8 mouse cellular contexts compared by ENCODE assay signal in genomic region chr16:45832061-45832746, GRCm38 (mm10).
A peak's percentile ranks its signal among the peaks of the same experiment; 100 is the strongest.
DNase-seq lines count a peak whose midpoint lies in the region; ATAC-seq lines count a peak whose summit lies in the region.

No protein-coding gene starts in this region.

- no peak overlapping the region for H3K27ac ChIP-seq in midbrain, embryonic 11.5 days (ENCODE audit: low read depth, low read length)
- H3K27ac ChIP-seq in midbrain, embryonic 14.5 days (replicated peaks; ENCODE audit: low read depth, low read length) = no peak overlapping the region
- peak overlapping the region; percentile 28; the same call in 1 of the 2 replicates for H3K27ac ChIP-seq in embryonic facial prominence, embryonic 13.5 days

- no peak overlapping the region for H3K4me3 ChIP-seq in midbrain, embryonic 11.5 days (ENCODE audit: low read depth, low read length)
- no peak overlapping the region for H3K4me3 ChIP-seq in midbrain, embryonic 14.5 days (replicated peaks; ENCODE audit: low read depth, low read length)
- H3K4me3 ChIP-seq in embryonic facial prominence, embryonic 13.5 days = no peak overlapping the region

- DNase-seq in midbrain, embryonic 11.5 days (ENCODE audit: low spot score, missing footprints) = peak; percentile 75
- DNase-seq in midbrain, embryonic 14.5 days = no peak
- DNase-seq in kidney, postnatal 10 days = peak; percentile 42
- DNase-seq in lung, postnatal 36 days = peak; percentile 34
- DNase-seq in layer of hippocampus, postnatal 36 days = no peak
- DNase-seq in left cerebral cortex, postnatal 4 days = no peak

- ATAC-seq in midbrain, embryonic 11.5 days (ENCODE audit: low FRiP score) = no peak
- no peak for ATAC-seq in midbrain, embryonic 14.5 days (ENCODE audit: low FRiP score, low TSS enrichment)
- no peak for ATAC-seq in embryonic facial prominence, embryonic 13.5 days (ENCODE audit: insufficient number of reproducible peaks, insufficient read depth, low FRiP score, low TSS enrichment, low read depth)
- ATAC-seq in megakaryocyte progenitor cell, adult 5-6 weeks (replicated peaks; ENCODE audit: poor library complexity) = no peak

- H3K9ac ChIP-seq in midbrain, embryonic 11.5 days (ENCODE audit: low read length) = no peak overlapping the region
- H3K9ac ChIP-seq in midbrain, embryonic 14.5 days (replicated peaks; ENCODE audit: low read length) = no peak overlapping the region
- no peak overlapping the region for H3K9ac ChIP-seq in embryonic facial prominence, embryonic 13.5 days

- intact Hi-C loops in left cerebral cortex, postnatal 4 days (cut with DNase I) = no loop called here

- no peaks in the 10 kb centered on the region for H3K9me3 ChIP-seq in midbrain, embryonic 11.5 days (ENCODE audit: control insufficient read depth, low read length)
- H3K9me3 ChIP-seq in midbrain, embryonic 14.5 days (ENCODE audit: control insufficient read depth, low read length) = no peaks in the 10 kb centered on the region
- no peaks in the 10 kb centered on the region for H3K9me3 ChIP-seq in embryonic facial prominence, embryonic 13.5 days

- H3K36me3 ChIP-seq in midbrain, embryonic 11.5 days (ENCODE audit: control insufficient read depth, insufficient read depth, low read length) = no peaks in the 10 kb centered on the region
- no peaks in the 10 kb centered on the region for H3K36me3 ChIP-seq in midbrain, embryonic 14.5 days (ENCODE audit: control insufficient read depth, insufficient read depth, low read length)
- H3K36me3 ChIP-seq in embryonic facial prominence, embryonic 13.5 days = no peaks in the 10 kb centered on the region

- peaks cover 3% of the 10 kb centered on the region; the same call in 1 of the 2 replicates for H3K4me1 ChIP-seq in midbrain, embryonic 11.5 days (ENCODE audit: control insufficient read depth, insufficient read depth, low read length)
- no peaks in the 10 kb centered on the region for H3K4me1 ChIP-seq in midbrain, embryonic 14.5 days (ENCODE audit: control insufficient read depth, insufficient read depth, low read length)
- H3K4me1 ChIP-seq in embryonic facial prominence, embryonic 13.5 days = peaks cover 49% of the 10 kb centered on the region

- 78% methylated on average over 8 of the region's 8 CpGs for WGBS in midbrain, embryonic 11.5 days
- 84% methylated on average over 8 of the region's 8 CpGs for WGBS in midbrain, embryonic 14.5 days
- WGBS in embryonic facial prominence, embryonic 13.5 days = 67% methylated on average over 8 of the region's 8 CpGs

- no peak overlapping the region for H3K4me2 ChIP-seq in midbrain, embryonic 11.5 days
- H3K4me2 ChIP-seq in midbrain, embryonic 14.5 days (ENCODE audit: low read length) = no peak overlapping the region
- H3K4me2 ChIP-seq in embryonic facial prominence, embryonic 13.5 days = no peak overlapping the region

- no peaks in the 10 kb centered on the region for H3K27me3 ChIP-seq in midbrain, embryonic 11.5 days (ENCODE audit: control insufficient read depth, insufficient read depth, low read length)
- H3K27me3 ChIP-seq in midbrain, embryonic 14.5 days (ENCODE audit: control insufficient read depth, insufficient read depth, low read length) = no peaks in the 10 kb centered on the region
- H3K27me3 ChIP-seq in embryonic facial prominence, embryonic 13.5 days = no peaks in the 10 kb centered on the region

Comparison
In these comparisons a context has a peak if more than half of its experiments do, and no peak if none do; other contexts are left out.
1. DNase-seq: peak in midbrain, embryonic 11.5 days (single experiment), kidney, postnatal 10 days (single experiment) and lung, postnatal 36 days (single experiment); none in midbrain, embryonic 14.5 days (single experiment), layer of hippocampus, postnatal 36 days (0 of 2) and left cerebral cortex, postnatal 4 days (single experiment).